Mouse (Mus musculus) neural tube, embryonic 12.5 days (tissue): ENCODE data around the gene Nat8f6. TPM values are rescaled to one million over a fixed set of nuclear protein-coding genes. Genes with fewer than 3 reads are reported as not detected.
"Not testable (repeated sequence)": the region's sequence is repeated elsewhere in the genome, so short reads cannot be mapped to it uniquely, and the experiment has no call there.

Experiments used
- ATAC-seq: fragments of 200-750 bp; cut with Nextera tagmentation; 2 replicates; pipeline ENCODE4 v1.8.0; 2017; ENCODE audit warnings: low read depth, mild to moderate bottlenecking, moderate TSS enrichment, moderate library complexity; ENCODE audit not compliant: low FRiP score
- H3K27ac ChIP-seq: fragments of 300-500 bp; sonication (generic); 2 replicates; pipeline ENCODE4 v1.5.1; 2016
- H3K27me3 ChIP-seq: fragments of 300-500 bp; sonication (generic); replicated peaks from 2 replicates; pipeline ENCODE4 v1.6.1; 2016; ENCODE audit warnings: mild to moderate bottlenecking
- H3K36me3 ChIP-seq: fragments of 300-500 bp; sonication (generic); 2 replicates; pipeline ENCODE4 v1.6.1; 2016; ENCODE audit warnings: mild to moderate bottlenecking
- H3K4me1 ChIP-seq: fragments of 300-500 bp; sonication (generic); 2 replicates; pipeline ENCODE4 v1.6.1; 2016
- H3K4me2 ChIP-seq: fragments of 300-500 bp; sonication (generic); replicated peaks from 2 replicates; pipeline ENCODE4 v1.6.1; 2016; ENCODE audit warnings: mild to moderate bottlenecking
- H3K4me3 ChIP-seq: fragments of 300-500 bp; sonication (generic); 2 replicates; pipeline ENCODE4 v1.5.1; 2016
- H3K9ac ChIP-seq: fragments of 300-500 bp; sonication (generic); 2 replicates; pipeline ENCODE4 v1.6.1; 2016; ENCODE audit warnings: mild to moderate bottlenecking
- H3K9me3 ChIP-seq: fragments of 300-500 bp; sonication (generic); 2 replicates; pipeline ENCODE4 v1.6.1; 2016; ENCODE audit warnings: mild to moderate bottlenecking
- WGBS: fragments of 180-500 bp; shearing (Covaris S2); methylation state at CpG from one replicate; pipeline ENCODE4 v1.1.7; 2016; 5-methylcytosine and 5-hydroxymethylcytosine counted together
- polyA plus RNA-seq: library from polyadenylated mRNA; unstranded; fragments of >200 nt; fragmentation: Nextera tagmentation; extraction: Ambion mirVana; gene quantifications from 2 replicates; pipeline ENCODE4 v1.2.1, GENCODE M21; 2016

Nat8f6 gene
- polyA plus RNA-seq, 1 experiment from 2014 or later = not detected

DNA sequence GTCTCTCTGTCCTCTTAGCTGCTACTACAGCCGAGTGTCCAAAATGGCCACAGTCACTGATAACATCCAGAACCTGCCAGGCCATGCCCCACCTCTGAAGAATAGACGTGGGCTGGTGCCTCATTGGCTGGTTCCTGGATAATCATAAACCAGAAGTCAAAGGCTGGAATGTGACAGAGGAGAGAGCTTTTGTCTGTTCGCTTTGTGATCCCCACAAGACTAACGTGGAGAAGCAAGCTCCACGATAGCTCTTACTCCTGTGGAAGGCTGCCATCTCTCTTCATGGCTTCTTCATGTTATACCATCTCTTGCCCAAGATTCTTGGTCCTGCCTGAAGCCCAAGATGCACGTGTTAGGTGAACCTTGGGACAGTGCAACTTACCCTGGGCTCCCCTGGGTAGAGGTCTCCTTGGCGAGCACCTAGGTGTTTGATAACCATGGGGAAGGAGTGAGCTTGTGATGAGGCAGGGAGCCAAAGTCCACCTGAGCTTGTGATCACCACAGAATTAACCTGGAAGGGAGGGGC lies 11.1 kb upstream of the Nat8f6 start, which contains the start of gene Nat8:
Nat8 (minus strand) TSS at position 287 of the 526 bp plus-strand sequence.
- Histone ChIP-seq H3K27me3 (no peaks in the 10 kb centered on the region), H3K4me2 (no peak within 1 kb of the TSS), H3K27ac (no peak within 1 kb of the TSS), H3K9me3 (no peaks in the 10 kb centered on the region), H3K4me1 (no peaks in the 10 kb centered on the region), H3K9ac (no peak within 1 kb of the TSS), H3K36me3 (no peaks in the 10 kb centered on the region), H3K4me3 (no peak within 1 kb of the TSS)
- ATAC-seq = no peak
- 78% methylated on average over 7 of the region's 7 CpGs for WGBS

DNA sequence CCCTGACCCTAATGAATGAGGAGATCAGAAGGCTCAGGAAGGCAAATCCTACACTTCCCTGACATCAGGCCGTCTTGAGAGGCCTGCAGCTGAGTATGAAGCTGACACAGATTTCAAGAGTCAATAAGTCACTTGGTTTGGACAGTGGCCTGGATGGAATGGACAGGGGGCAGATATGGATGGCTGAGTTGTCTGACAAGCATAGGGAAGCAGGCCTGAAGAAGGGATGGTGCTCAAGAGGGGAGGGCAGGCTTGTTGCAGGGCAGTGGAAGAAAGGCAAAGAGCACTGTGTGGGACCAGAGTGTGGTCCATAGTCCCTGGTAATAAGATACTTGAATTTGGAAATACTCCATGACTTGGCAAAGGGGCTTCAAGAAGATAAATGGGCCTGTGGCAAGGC lies 8.7 kb upstream of the Nat8f6 start:
- Histone ChIP-seq H3K4me3 (no peak overlapping the region), H3K36me3 (no peaks in the 10 kb centered on the region), H3K4me1 (no peaks in the 10 kb centered on the region), H3K27ac (no peak overlapping the region), H3K27me3 (no peaks in the 10 kb centered on the region), H3K9me3 (0 out of 2 replicates have a peak, but pooled peaks cover 3% of the 10 kb centered on the region), H3K4me2 (no peak overlapping the region), H3K9ac (no peak overlapping the region)
- ATAC-seq = no peak
- WGBS = 69% methylated on average over 1 of the region's 1 CpGs

DNA sequence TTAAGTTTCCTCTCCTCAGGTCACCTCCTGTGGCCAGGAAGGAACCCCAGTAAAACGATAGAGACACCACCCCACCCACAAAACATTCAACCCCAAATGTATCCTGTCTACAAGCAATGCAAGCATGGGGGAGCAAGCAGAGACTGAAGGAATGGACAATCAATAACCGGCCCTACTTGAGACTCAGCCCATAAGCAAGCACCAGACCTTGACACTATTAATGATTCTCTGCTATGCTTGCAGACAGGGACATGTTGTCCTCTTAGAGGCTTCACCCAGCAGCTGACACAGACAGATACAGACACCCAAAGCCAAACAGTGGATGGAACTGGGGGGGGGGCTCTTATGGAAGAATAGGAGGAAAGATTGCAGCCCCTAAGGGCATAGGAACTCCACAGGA lies 5.1 kb upstream of the Nat8f6 start:
- no peak for ATAC-seq
- no peak overlapping the region for H3K4me2 ChIP-seq
- no peak overlapping the region for H3K4me3 ChIP-seq
- no peaks in the 10 kb centered on the region for H3K4me1 ChIP-seq
- H3K27ac ChIP-seq = no peak overlapping the region
- 0 out of 2 replicates have a peak, but pooled peaks cover 3% of the 10 kb centered on the region for H3K9me3 ChIP-seq
- no peaks in the 10 kb centered on the region for H3K36me3 ChIP-seq
- no peaks in the 10 kb centered on the region for H3K27me3 ChIP-seq
- H3K9ac ChIP-seq = no peak overlapping the region
- 86% methylated on average over 2 of the region's 2 CpGs for WGBS

DNA sequence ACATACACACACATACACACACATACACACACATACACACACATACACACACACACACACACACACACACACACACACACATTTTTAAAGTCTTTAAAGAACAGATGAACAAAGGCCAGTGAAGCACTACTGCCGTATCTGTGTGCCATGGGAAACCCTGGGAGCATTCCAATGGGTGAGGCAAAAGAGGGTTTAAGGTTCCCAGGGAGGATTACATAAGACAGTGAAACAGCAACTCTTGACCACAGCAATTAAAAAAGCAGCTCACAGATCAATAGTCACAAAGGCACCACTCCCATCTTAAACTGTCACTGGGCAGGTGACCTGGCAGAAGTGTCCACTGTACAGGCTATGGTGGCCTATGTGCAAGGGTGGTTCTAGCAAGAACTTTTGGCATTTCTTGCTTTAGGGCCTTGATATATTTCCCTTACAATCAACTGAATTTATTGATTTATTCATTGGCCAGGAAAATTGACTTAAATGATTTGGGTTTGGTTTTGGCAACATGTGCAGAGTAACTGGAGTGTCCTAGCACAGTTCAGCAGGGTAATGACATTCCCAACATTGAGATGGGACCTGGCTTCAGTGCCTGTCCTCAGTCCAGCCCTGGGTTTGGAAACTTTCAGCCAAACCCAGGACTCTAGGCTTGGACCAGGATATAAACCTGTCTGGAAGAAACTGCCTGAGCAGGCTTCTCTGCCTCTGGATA lies 2.8 kb upstream of the Nat8f6 start:
- no peak for ATAC-seq

DNA sequence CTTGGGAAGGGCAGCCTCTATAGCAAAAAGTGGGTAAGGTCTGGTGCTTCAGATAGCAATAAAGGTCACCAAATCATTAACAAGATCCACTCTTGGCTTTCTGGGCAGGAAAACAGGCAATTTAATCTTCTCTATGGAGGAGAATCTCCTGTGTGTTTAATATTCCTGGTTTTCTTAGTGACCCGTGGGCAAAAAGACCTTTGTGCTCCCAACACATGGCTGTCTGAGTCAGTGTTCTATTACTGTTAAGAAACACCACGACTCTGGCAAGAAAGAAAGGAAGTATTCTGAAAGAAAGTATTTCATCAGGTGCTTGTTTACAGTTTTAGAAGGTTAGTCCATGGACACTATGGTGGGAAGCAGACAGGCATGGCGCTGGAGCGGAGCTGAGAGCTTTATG lies 1.5 kb upstream of the Nat8f6 start:
- H3K4me3 ChIP-seq = no peak overlapping the region
- no peak overlapping the region for H3K4me2 ChIP-seq
- ATAC-seq = no peak
- H3K27ac ChIP-seq = no peak overlapping the region
- no peaks in the 10 kb centered on the region for H3K27me3 ChIP-seq
- no peaks in the 10 kb centered on the region for H3K4me1 ChIP-seq
- WGBS = 89% methylated on average over 4 of the region's 4 CpGs
- H3K9me3 ChIP-seq = 0 out of 2 replicates have a peak, but pooled peaks cover 3% of the 10 kb centered on the region
- H3K9ac ChIP-seq = no peak overlapping the region
- H3K36me3 ChIP-seq = no peaks in the 10 kb centered on the region

More for the DNA sequence above, 2.8 kb upstream of the Nat8f6 start:
- Histone ChIP-seq H3K4me1 (no peaks in the 10 kb centered on the region), H3K9ac (no peak overlapping the region), H3K27ac (no peak overlapping the region), H3K27me3 (no peaks in the 10 kb centered on the region), H3K36me3 (no peaks in the 10 kb centered on the region), H3K4me2 (no peak overlapping the region), H3K4me3 (no peak overlapping the region), H3K9me3 (0 out of 2 replicates have a peak, but pooled peaks cover 3% of the 10 kb centered on the region)
- WGBS = 97% methylated on average over 1 of the region's 1 CpGs

DNA sequence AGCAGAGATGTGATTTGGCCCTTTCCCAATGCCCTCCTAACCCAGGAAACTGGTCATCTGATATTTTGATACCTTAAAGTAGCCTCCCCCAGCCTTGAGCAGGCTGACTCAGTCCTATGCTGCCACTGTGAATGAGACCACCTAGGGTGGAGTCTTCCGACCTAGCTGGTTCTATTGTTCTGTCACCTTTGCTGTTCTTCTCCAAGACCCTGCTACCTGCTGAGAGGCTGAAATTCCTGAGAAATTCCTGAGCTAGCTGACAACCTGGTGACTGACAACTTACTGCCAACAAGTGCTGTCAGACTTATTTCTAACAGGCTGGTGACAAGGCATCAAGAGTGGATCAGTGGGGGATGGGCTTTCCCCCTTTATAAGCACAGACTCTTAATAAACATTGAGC lies 2.4 kb downstream of the Nat8f6 start:
- Histone ChIP-seq H3K27ac (no peak overlapping the region), H3K27me3 (no peaks in the 10 kb centered on the region), H3K4me1 (no peaks in the 10 kb centered on the region), H3K36me3 (no peaks in the 10 kb centered on the region), H3K9ac (no peak overlapping the region), H3K4me2 (no peak overlapping the region), H3K9me3 (no peaks in the 10 kb centered on the region), H3K4me3 (no peak overlapping the region)
- 31% methylated on average over 1 of the region's 1 CpGs for WGBS
- no peak for ATAC-seq

DNA sequence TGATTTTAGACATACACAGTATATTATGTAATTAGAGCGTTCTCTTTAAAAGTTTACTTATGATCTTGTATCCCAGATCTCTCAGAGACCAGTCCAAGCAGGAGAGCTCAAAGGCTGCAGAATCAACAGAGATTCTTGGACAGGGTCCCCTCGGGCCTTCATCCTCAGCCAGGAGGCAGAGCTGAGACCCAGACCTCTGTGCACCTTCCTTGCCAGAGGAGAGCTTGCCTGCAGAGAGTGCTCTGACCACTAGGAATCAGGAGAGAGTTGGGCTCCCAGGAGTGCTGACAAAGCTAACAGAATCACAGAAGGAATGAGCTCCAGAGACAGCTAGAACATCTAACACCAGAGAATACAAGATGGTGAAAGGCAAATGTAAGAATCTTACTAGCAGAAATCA lies 7.4 kb downstream of the Nat8f6 start:
- no peaks in the 10 kb centered on the region for H3K9me3 ChIP-seq
- 82% methylated on average over 2 of the region's 2 CpGs for WGBS
- H3K9ac ChIP-seq = no peak overlapping the region
- ATAC-seq = no peak
- H3K36me3 ChIP-seq = no peaks in the 10 kb centered on the region
- H3K4me3 ChIP-seq = no peak overlapping the region
- no peaks in the 10 kb centered on the region for H3K4me1 ChIP-seq
- no peak overlapping the region for H3K4me2 ChIP-seq
- H3K27me3 ChIP-seq = no peaks in the 10 kb centered on the region
- H3K27ac ChIP-seq = no peak overlapping the region

DNA sequence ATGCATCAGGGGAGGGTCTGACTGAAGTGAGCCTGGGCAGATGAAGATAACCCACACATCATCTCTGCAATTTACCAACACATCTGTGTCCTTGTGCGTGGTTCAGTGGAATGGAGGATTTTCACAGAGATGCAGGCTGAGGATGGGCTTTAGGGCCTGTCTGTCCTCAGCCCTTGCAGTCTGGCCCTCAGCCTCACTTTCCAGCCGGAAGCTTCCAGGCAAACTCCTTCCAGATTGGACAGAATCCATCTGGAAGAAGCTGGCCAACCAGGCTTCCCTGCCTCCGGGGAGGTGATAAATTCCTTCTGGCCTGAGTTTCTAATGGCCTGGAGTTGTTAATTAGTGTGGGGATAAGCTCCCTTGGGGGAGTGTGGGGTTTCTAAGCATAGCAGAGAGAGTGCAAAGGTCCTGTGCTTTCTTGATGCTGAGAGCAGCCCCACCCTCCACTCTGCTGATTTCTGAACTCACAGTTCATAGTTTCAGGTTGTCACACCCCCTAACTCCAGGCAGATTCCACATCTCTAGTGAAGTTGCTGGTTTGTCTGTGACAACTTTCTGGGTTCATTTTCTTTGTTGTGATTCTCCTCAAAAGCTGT lies 9.7 kb downstream of the Nat8f6 start:
- not testable (repeated sequence) for H3K27ac ChIP-seq, H3K4me2 ChIP-seq, H3K27me3 ChIP-seq, H3K4me3 ChIP-seq, H3K9ac ChIP-seq, H3K36me3 ChIP-seq, H3K9me3 ChIP-seq, ATAC-seq, H3K4me1 ChIP-seq
- WGBS = 68% methylated on average over 3 of the region's 3 CpGs

DNA sequence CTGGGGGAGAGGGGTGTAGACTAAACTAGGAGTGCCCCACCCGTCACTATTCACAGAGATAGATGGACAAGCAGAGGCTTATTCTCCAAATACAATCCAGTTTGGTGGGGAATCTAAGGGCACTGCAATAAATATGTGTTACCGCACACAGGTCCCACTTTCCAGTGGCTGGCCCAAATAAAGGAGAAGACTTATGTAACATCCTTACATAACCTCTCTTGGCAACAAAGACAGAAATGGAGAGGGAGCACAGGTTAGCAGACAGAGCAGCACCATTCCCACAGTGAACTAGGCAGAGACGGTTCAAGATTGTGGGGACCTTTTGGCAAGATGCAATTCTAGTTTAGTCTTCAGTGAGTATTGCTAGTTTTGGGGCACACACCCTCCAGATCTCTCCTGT lies 10.2 kb downstream of the Nat8f6 start:
- not testable (repeated sequence) for ATAC-seq, H3K9me3 ChIP-seq, H3K4me2 ChIP-seq, H3K27ac ChIP-seq, H3K4me3 ChIP-seq, H3K27me3 ChIP-seq, H3K4me1 ChIP-seq, H3K36me3 ChIP-seq, H3K9ac ChIP-seq
- WGBS = 87% methylated on average over 3 of the region's 3 CpGs

DNA sequence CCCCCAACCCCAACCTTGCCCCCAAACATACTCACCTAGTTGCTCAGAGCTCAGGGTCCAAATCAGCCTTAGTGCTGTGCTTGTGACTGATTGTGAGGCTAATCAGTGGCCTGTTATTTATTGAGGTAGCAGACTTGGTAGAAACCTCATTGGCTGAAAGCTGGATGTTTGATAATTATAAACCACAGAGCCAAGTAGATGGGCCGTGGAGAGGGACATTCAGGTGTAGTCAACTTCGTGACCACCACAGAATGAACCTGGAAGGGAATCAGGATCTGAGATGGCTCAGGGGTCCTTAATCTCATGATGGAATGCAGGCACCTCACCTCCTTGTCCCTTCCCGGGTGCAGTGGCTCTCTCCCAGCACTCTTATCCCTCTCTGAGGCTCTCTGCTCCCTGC lies 11.0 kb downstream of the Nat8f6 start:
- H3K4me1 ChIP-seq, H3K36me3 ChIP-seq, H3K9ac ChIP-seq, H3K27me3 ChIP-seq, H3K4me2 ChIP-seq, H3K27ac ChIP-seq, ATAC-seq, H3K4me3 ChIP-seq, H3K9me3 ChIP-seq: not testable (repeated sequence)
- 83% methylated on average over 2 of the region's 3 CpGs for WGBS

DNA sequence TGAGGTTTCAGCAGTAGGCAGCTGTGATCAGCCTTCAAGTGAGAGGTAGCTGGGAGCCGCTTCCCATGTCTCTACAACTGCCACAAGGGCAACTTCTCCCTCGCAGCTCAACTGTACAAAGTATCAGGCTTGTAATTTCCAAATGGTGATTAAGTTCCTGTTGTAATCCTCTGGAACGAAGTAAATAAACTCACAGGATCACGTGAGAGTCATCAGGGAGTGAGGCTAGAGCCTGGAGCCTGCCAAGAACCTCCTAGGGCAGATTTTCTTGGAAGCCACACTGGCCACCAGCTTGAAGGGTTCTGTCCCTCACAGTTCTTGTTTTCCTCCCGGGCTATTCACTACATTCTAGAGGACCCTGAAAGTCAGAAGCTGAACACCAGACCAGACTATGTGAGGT lies 17.6 kb downstream of the Nat8f6 start:
- not testable (repeated sequence) for H3K27ac ChIP-seq, H3K4me3 ChIP-seq, H3K9me3 ChIP-seq, H3K27me3 ChIP-seq, H3K9ac ChIP-seq, H3K36me3 ChIP-seq, H3K4me1 ChIP-seq, ATAC-seq, H3K4me2 ChIP-seq
- WGBS = 78% methylated on average over 5 of the region's 5 CpGs

DNA sequence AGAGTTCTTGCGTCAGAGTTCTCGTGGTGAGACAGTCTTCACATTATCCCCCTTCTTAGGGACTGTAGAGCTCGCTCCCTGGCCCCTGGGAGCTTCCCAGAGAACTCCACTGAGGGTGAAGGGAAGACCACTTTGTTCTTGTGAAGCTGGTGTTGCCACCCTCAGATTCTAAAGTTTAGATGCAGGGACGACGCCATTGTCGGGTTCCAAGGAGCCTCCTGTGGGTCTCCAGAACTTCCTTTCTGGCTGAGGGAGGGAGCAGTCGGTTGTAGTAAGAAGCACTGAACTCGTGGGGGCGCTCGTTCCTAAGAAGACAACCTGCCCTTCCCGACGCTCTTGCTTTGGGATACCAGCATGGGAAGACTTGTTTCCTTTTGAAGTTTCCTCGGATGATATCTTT lies 55.2 kb downstream of the Nat8f6 start, which contains the start of gene Nat8f3:
Nat8f3 (minus strand) TSS at position 223 of the 400 bp plus-strand sequence.
- 69% methylated on average over 13 of the region's 13 CpGs for WGBS
- not testable (repeated sequence) for H3K4me1 ChIP-seq, H3K36me3 ChIP-seq, ATAC-seq, H3K4me2 ChIP-seq, H3K4me3 ChIP-seq, H3K27me3 ChIP-seq, H3K9ac ChIP-seq, H3K27ac ChIP-seq, H3K9me3 ChIP-seq
